Mouse (Mus musculus) fat pad, adult 2 months (tissue): Measurements from ENCODE around the gene Mfng.

Experiments
- DNase-seq: peaks from one replicate; pipeline ENCODE4 v3.0.0-alpha.2; 2011; ENCODE audit warnings: low read depth, low spot score; ENCODE audit errors: extremely low read depth

The Mfng gene

GRCm38 (mm10) chr15:78758132-78758531, 15.1 kb downstream of the Mfng start:
- DNase-seq, result no peak

DNA sequence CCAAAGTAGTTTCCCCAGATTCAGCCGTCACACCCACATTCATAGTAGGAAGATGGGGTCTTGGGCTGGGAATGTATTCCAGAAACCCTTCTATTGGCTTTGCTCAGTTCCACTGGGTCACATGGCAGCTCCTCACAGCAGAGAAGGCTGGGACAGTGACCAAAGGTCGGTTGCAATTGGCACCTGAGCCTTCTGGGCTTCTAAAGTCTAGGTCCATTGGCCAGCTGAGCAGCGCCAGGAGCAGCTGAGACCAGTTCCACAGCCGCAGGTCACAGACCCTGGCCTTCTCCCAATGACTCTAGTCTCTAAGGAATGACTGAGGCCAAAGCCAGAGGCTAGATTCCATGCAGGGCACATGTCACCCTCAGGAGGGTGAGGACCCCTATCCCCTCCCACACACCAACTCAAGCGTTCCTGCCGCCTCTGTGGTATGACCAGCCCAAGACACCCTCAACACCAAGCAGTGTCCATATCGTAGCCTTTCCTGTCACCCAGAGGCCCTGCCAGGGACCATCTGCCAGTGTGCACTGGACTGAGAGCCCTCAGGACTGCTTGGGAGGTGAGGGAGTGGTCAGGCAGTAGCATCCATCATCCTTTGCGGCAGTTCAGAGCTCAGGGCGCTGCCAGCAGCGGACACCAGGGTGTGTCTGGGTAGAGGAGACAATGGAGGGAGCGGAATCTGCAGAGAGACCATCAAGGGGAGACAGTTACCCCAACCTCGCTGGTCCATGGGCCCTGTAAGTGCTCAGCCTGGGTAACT, 17.1 kb downstream of the Mfng start:
- DNase-seq, result no peak

- no peak for DNase-seq
These were observed 18.0 kb downstream of the Mfng start for GRCm38 (mm10) chr15:78755226-78755625.

- DNase-seq, result no peak
These were observed 19.1 kb downstream of the Mfng start for GRCm38 (mm10) chr15:78754144-78754543.

DNA sequence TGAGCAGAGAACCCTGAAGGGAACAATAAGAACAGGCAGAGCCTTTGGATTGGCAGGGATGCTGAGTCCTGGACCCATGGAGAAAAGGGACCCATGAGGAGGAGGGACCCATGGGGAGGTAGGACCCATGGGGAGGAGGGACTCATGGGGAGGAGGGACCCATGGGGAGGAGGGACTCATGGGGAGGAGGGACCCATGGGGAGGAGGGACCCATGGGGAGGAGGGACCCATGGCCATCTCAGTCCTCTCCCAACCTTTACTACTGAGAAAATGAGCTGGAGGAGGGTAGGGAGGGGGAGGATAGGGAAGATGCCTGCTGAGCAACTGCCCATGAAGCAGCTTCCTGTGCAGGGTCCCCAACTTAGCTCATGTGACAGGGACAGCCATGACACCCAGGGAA, 20.3 kb downstream of the Mfng start:
- DNase-seq, result no peak

- DNase-seq, result no peak
These were observed 22.5 kb downstream of the Mfng start for GRCm38 (mm10) chr15:78750608-78751350.

- DNase-seq, result no peak
These were observed 23.4 kb downstream of the Mfng start for GRCm38 (mm10) chr15:78749855-78750254.

- no peak for DNase-seq
These were observed 29.1 kb downstream of the Mfng start for GRCm38 (mm10) chr15:78744206-78744605.

GRCm38 (mm10) chr15:78742831-78743230, 30.4 kb downstream of the Mfng start:
- no peak for DNase-seq

DNA sequence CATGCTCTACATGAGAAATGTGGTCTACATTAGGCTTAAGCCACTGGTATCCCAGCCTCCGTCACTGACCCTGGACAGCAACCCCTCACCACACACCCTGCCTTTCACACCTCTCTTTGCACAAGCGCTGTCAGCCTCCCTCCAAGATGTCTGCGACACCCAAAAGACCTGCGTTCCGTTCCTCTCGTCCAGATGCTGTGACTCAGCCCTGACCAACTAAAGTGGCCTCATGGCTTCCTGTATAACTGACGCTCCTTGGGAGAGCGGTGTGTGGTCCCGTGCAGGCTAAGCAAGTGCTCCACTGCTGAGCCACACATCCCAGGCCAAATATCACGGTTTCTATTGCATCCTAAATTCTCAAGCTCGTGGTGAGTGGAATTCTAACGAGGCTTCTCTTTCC, 32.6 kb downstream of the Mfng start:
- no peak for DNase-seq

DNA sequence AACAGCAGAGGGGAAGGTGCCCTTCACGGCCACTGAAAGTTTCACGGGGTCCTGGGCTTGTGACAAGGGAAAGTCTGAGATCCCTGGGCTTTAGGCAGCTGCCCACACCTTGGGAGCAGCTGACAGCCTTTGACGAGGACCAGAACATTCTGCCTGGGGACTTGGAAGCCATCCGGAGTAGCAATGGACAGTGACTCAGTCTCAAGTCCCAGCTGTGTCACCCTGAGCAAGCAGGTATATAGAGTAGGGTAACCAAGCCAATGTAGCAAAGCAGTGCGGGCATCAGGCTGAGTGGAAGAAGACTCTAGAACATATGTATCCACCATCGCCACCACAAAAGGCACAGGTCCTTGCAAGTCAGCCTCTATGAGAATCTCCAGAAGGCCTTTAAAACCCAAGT, 36.1 kb downstream of the Mfng start:
- DNase-seq, result no peak

GRCm38 (mm10) chr15:78736681-78737100, 36.6 kb downstream of the Mfng start:
- DNase-seq, result no peak

DNA sequence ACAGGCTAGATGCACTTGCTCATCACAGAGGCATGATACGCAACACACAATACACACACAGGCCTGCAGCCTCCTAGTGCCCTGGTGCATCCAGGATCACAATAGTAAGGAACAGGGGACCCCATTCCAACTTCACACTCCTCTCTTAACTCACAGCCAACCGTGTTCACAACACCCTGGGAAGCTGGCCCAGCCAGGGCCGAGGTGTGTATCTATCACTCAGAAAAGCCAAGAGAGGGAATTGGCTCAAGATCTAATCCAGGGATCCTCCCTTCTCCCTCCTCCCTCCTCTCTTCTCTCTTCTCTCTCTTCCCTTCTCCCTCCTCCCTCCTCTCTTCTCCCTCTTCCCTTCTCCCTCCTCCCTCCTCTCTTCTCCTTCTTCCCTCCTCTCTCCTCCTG, 37.1 kb downstream of the Mfng start:
- no peak for DNase-seq

DNA sequence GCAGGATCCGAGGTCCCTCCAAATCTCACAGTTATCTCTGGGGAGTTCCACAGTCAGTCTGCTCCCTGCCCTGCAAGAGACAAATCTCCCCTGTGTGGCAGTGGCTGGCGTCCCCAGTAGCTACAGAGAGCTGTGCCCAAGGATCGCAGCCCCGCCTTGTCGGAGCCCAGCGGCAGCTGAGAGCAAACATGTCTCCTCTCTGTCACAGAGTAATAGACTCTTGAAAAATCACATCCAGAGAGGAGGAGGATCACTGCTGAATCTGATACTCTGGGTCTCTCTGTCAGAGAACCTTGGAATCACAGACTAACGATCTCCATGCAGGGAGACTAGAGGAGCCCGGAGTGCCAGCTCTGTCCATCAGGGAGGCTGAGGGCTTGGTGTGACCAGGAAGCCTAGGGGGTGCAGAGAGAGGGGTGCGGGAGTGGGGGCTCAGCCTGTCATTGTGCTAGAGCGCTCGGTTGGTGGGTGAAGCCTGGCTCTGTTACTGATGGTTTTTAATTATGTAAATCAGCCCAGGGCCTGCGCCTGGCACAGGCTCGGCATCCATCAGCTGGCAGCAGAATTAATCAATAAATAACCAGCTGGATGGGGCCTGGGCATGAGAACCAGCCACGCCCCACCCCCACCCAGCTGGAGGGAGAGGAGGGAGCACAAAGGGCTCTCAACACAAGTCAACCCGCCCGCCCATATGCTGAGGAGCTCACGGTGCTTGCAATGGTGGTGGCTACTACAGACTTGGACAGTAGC, 37.7 kb downstream of the Mfng start:
- no peak for DNase-seq

DNA sequence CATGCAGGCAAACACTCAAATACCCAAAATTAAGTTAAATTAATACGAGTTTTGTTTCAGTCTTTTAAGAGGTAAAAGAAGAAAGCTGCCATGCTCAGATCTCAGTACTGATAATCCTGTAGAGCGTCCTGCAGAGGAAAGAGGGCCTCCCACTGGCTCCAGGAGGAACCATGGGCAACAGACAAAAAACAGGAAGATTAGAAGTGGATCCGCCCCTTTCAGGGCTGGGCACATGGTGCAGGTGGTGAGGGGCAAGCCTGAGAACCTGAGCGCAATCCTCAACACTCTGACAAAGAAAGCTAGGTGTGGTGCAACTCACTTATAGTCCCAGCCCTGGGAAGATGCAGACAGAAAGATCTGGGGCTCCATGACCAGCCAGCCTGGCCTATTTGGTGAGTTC, 41.4 kb downstream of the Mfng start:
- no peak for DNase-seq

- DNase-seq, result no peak
These were observed 42.8 kb downstream of the Mfng start for GRCm38 (mm10) chr15:78730315-78731049.

DNA sequence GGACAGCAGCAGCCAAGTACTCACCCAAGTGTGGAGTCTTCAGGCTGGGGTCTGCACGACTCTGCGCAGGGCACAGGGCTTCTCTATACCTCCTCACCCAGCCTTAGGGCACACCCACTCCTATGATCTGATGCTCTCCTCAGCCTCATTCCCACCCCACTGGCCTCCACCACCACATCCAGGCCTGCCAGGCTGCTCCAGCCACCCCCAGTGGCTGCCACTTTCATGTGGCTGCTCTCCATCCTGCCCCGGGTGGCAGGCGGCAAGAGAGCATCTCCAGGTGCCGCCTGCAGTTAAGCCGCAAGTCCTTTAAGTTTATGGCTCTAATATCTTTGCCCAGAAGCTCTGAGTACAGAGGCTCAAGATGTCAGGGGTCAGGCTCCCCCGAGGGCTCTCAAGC, 46.6 kb downstream of the Mfng start:
- DNase-seq, result no peak

DNA sequence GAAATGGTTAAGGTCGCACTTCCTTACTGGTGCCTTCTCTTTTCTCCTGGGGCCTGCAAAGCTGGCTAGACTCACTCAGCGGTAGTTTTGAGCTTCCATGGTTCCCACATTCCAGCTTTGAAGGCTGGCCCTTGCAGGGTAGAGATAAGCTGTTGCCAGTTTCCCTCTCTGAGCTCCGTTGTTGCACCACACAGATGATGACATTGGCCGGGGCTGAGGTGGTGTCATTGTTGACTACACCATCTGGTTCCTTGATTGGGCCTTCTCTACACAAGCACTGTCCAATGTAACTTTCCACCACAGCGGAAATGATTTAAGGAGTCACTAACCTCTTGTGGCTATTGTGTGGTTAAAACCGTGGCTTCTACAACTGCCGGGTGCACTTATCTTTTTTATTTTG, 52.7 kb downstream of the Mfng start:
- no peak for DNase-seq

- DNase-seq, result no peak
These were observed 53.2 kb downstream of the Mfng start for GRCm38 (mm10) chr15:78720094-78720493.

- DNase-seq, result no peak
These were observed 53.9 kb downstream of the Mfng start for GRCm38 (mm10) chr15:78719416-78719815.
